ENCODE assay signal across 8 mouse cellular contexts in genomic region chr11:119106289-119106688, GRCm38 (mm10). TPM values are rescaled to one million over a fixed set of nuclear protein-coding genes. Genes with fewer than 3 reads are reported as not detected.
DNase-seq lines count a peak whose midpoint lies in the region; ATAC-seq and TF ChIP-seq lines count a peak whose summit lies in the region.
"Had no signal": no experiment of that assay in that cellular context is flagged by ENCODE, and none has a peak within 500 bp of the region (broad histone marks: within the 10 kb centered on the region; RNA-seq: fewer than 3 reads in every experiment).

No protein-coding gene starts in this region.

- H3K79me2 ChIP-seq in liver, adult 2 months (ENCODE audit: control insufficient read depth, insufficient read depth, low read length): no peaks in the 10 kb centered on the region

- no peaks in the 10 kb centered on the region for H3K36me3 ChIP-seq in liver, adult 2 months (ENCODE audit: control insufficient read depth, insufficient read depth, low read length)
- H3K36me3 ChIP-seq in liver, embryonic 11.5 days (ENCODE audit: control insufficient read depth, insufficient read depth, low read length): no peaks in the 10 kb centered on the region
- no peaks in the 10 kb centered on the region for H3K36me3 ChIP-seq in intestine, embryonic 15.5 days

- 0 out of 2 replicates have a peak overlapping the region, but pooled peaks have one; percentile 10 for H3K27ac ChIP-seq in liver, adult 2 months (replicated peaks; ENCODE audit: insufficient read depth, low read depth, low read length)
- H3K27ac ChIP-seq in liver, embryonic 11.5 days (ENCODE audit: low read depth, low read length): no peak overlapping the region
- H3K27ac ChIP-seq in intestine, embryonic 15.5 days: peak overlapping the region; percentile 66; the same call in 1 of the 2 replicates
- H3K27ac ChIP-seq: macrophage had no signal

- no peak; the same call in 1 of the 2 replicates for TF ChIP-seq CTCF in liver, adult 2 months (IDR thresholded peaks at IDR 0.05; ENCODE audit: low read depth, low read length)

- WGBS in liver, adult 2 months: 6% methylated on average over 6 of the region's 6 CpGs
- WGBS in liver, embryonic 11.5 days: 23% methylated on average over 6 of the region's 6 CpGs
- 23% methylated on average over 6 of the region's 6 CpGs for WGBS in intestine, embryonic 15.5 days

- no peak for TF ChIP-seq POLR2A in liver, adult 2 months (IDR thresholded peaks at IDR 0.05; ENCODE audit: extremely low read depth, insufficient read depth, low read length)

- H3K27me3 ChIP-seq in liver, adult 2 months (ENCODE audit: control insufficient read depth, insufficient read depth, low read length): no peaks in the 10 kb centered on the region
- peaks cover 19% of the 10 kb centered on the region for H3K27me3 ChIP-seq in liver, embryonic 11.5 days (replicated peaks; ENCODE audit: control insufficient read depth, insufficient read depth, low read length)
- no peaks in the 10 kb centered on the region for H3K27me3 ChIP-seq in intestine, embryonic 15.5 days (replicated peaks)

- H3K9ac ChIP-seq in liver, adult 2 months (ENCODE audit: low read depth, low read length): no peak overlapping the region
- no peak overlapping the region for H3K9ac ChIP-seq in liver, embryonic 11.5 days (ENCODE audit: low read depth, low read length)
- H3K9ac ChIP-seq in intestine, embryonic 15.5 days: no peak overlapping the region

- no peak for ATAC-seq in liver, embryonic 11.5 days (replicated peaks; ENCODE audit: low FRiP score)
- peak; percentile 79 for ATAC-seq in intestine, embryonic 15.5 days
- ATAC-seq in megakaryocyte progenitor cell, adult 5-6 weeks (replicated peaks; ENCODE audit: poor library complexity): peak; percentile 61

- H3K9me3 ChIP-seq in liver, embryonic 11.5 days (ENCODE audit: control insufficient read depth, low read length): no peaks in the 10 kb centered on the region
- H3K9me3 ChIP-seq in intestine, embryonic 15.5 days: no peaks in the 10 kb centered on the region

- H3K4me3 ChIP-seq in liver, adult 2 months (ENCODE audit: insufficient read depth, low read depth, low read length): no peak overlapping the region
- H3K4me3 ChIP-seq in liver, embryonic 11.5 days (ENCODE audit: low read depth, low read length): no peak overlapping the region
- no peak overlapping the region for H3K4me3 ChIP-seq in intestine, embryonic 15.5 days (replicated peaks)

- peak; percentile 72 for DNase-seq in liver, adult 2 months (ENCODE audit: extremely low read depth, low read depth, low spot score)
- DNase-seq in liver, embryonic 11.5 days (ENCODE audit: low spot score): no peak
- peak; percentile 35 for DNase-seq in T-cell, adult 2 months (ENCODE audit: low spot score)
- DNase-seq in urinary bladder, postnatal 25 days (ENCODE audit: low spot score): no peak
- no peak for DNase-seq in lung, postnatal 14 days

- H3K4me2 ChIP-seq in liver, embryonic 11.5 days: no peak overlapping the region
- peak overlapping the region; percentile 24; the same call in 1 of the 2 replicates for H3K4me2 ChIP-seq in intestine, embryonic 15.5 days (replicated peaks)

- peaks cover 11% of the 10 kb centered on the region for H3K4me1 ChIP-seq in liver, adult 2 months (ENCODE audit: control insufficient read depth, insufficient read depth, low read length)
- peaks cover 6% of the 10 kb centered on the region for H3K4me1 ChIP-seq in liver, embryonic 11.5 days (replicated peaks; ENCODE audit: control insufficient read depth, insufficient read depth, low read length)
- peaks cover 20% of the 10 kb centered on the region for H3K4me1 ChIP-seq in intestine, embryonic 15.5 days (replicated peaks)

RNA-seq across cellular contexts. Expression of gene Cbx4, which starts 20.3 kb away (rescaled TPM):
- total RNA-seq in liver, adult 2 months (2014; rRNA removed): 2.8 and 2.9 TPM in 2 replicates
- polyA plus RNA-seq in liver, adult 2 months (2012; rRNA removed): 7.9 and 8.2 TPM in 2 replicates
- polyA plus RNA-seq in liver, embryonic 11.5 days (2014; fragmentation: Nextera tagmentation; extraction: Ambion mirVana): 5.1 TPM in 2 replicates
- polyA plus RNA-seq in intestine, embryonic 15.5 days (2015; fragmentation: Nextera tagmentation; extraction: Ambion mirVana): 10.7 and 11.2 TPM in 2 replicates
- total RNA-seq in megakaryocyte progenitor cell, adult 5-6 weeks (2015): 19.9 and 21.5 TPM in 2 replicates
- total RNA-seq in megakaryocyte progenitor cell, adult 5-6 weeks (2017): 24.8 and 25.4 TPM in 2 replicates

Comparison
In these comparisons a context has a peak if more than half of its experiments do, and no peak if none do; other contexts are left out.
1. DNase-seq: peak in liver, adult 2 months (single experiment) and T-cell, adult 2 months (single experiment); none in liver, embryonic 11.5 days (single experiment), urinary bladder, postnatal 25 days (single experiment) and lung, postnatal 14 days (single experiment).